Mouse (Mus musculus) kidney, postnatal 25 days (tissue): ENCODE measurements around the gene Vmn1r107.
"Not testable (repeated sequence)": the region's sequence is repeated elsewhere in the genome, so short reads cannot be mapped to it uniquely, and the experiment has no call there.

Experiments
- DNase-seq, 2 experiments: peaks; one replicate each; pipeline ENCODE4 v3.0.0; 2021; ENCODE audit warnings: mixed read lengths in 2 of 2

The Vmn1r107 gene

GRCm38 (mm10) chr7:20668618-20669017, at the start of gene Vmn1r107:
TSS of gene Vmn1r107 (plus strand) at chr7:20668918.
- not testable (repeated sequence) for DNase-seq

- not testable (repeated sequence) for DNase-seq
Measured at GRCm38 (mm10) chr7:20703116-20703515, 34.4 kb downstream of the Vmn1r107 start, which contains the start of gene Vmn1r111. TSS of gene Vmn1r111 (minus strand) at chr7:20703216.
